Mouse (Mus musculus) hindbrain, embryonic 15.5 days (tissue): ENCODE data around the gene Cybrd1. TPM values are rescaled to one million over a fixed set of nuclear protein-coding genes. Genes with fewer than 3 reads are reported as not detected.

Experiments used
- ATAC-seq: fragments of 200-750 bp; cut with Nextera tagmentation; 2 replicates; pipeline ENCODE4 v1.8.0; 2017; ENCODE audit warnings: low read depth, moderate number of reproducible peaks, moderate TSS enrichment; ENCODE audit not compliant: low FRiP score
- H3K27ac ChIP-seq: fragments of 300-500 bp; sonication (generic); replicated peaks from 2 replicates; pipeline ENCODE4 v1.5.1; 2015; ENCODE audit warnings: mild to moderate bottlenecking, inconsistent platforms
- H3K27me3 ChIP-seq: fragments of 300-500 bp; sonication (generic); 2 replicates; pipeline ENCODE4 v1.6.1; 2015; ENCODE audit warnings: control low read depth, inconsistent platforms
- H3K36me3 ChIP-seq: fragments of 300-500 bp; sonication (generic); 2 replicates; pipeline ENCODE4 v1.6.1; 2015; ENCODE audit warnings: control low read depth, inconsistent platforms
- H3K4me1 ChIP-seq: fragments of 300-500 bp; sonication (generic); replicated peaks from 2 replicates; pipeline ENCODE4 v1.6.1; 2015; ENCODE audit warnings: control low read depth, inconsistent platforms
- H3K4me2 ChIP-seq: fragments of 300-500 bp; sonication (generic); 2 replicates; pipeline ENCODE4 v1.6.1; 2015; ENCODE audit warnings: moderate library complexity, mild to moderate bottlenecking, inconsistent platforms
- H3K4me3 ChIP-seq: fragments of 300-500 bp; sonication (generic); 2 replicates; pipeline ENCODE4 v1.5.1; 2015; ENCODE audit warnings: mild to moderate bottlenecking, inconsistent platforms
- H3K9ac ChIP-seq: fragments of 300-500 bp; sonication (generic); 2 replicates; pipeline ENCODE4 v1.6.1; 2015; ENCODE audit warnings: inconsistent platforms
- H3K9me3 ChIP-seq: fragments of 300-500 bp; sonication (generic); 2 replicates; pipeline ENCODE4 v1.6.1; 2016; ENCODE audit warnings: control low read depth, inconsistent platforms
- WGBS: fragments of 180-500 bp; shearing (Covaris S2); methylation state at CpG from one replicate; pipeline ENCODE4 v1.1.7; 2015; 5-methylcytosine and 5-hydroxymethylcytosine counted together
- polyA plus RNA-seq: library from polyadenylated mRNA; unstranded; fragments of >200 nt; fragmentation: Nextera tagmentation; extraction: Ambion mirVana; gene quantifications from 2 replicates; pipeline ENCODE4 v1.2.1, GENCODE M21; 2015

Cybrd1 gene
- polyA plus RNA-seq, 1 experiment from 2014 or later: 5.9 TPM

- 63% methylated on average over 3 of the region's 3 CpGs for WGBS
- Histone ChIP-seq H3K4me1 (no peaks in the 10 kb centered on the region), H3K27me3 (no peaks in the 10 kb centered on the region), H3K4me2 (no peak overlapping the region), H3K4me3 (no peak overlapping the region), H3K9ac (no peak overlapping the region), H3K9me3 (no peaks in the 10 kb centered on the region), H3K27ac (no peak overlapping the region), H3K36me3 (peaks cover 5% of the 10 kb centered on the region; the same call in 1 of the 2 replicates)
- no peak for ATAC-seq
Measured at GRCm38 (mm10) chr2:71104696-71105095, 13.0 kb upstream of the Cybrd1 start.

GRCm38 (mm10) chr2:71105469-71106215, 12.1 kb upstream of the Cybrd1 start:
- ATAC-seq: no peak

GRCm38 (mm10) chr2:71107225-71107624, 10.5 kb upstream of the Cybrd1 start:
- Histone ChIP-seq H3K9me3 (no peaks in the 10 kb centered on the region), H3K27me3 (no peaks in the 10 kb centered on the region), H3K9ac (no peak overlapping the region), H3K4me1 (no peaks in the 10 kb centered on the region), H3K4me3 (no peak overlapping the region), H3K36me3 (no peaks in the 10 kb centered on the region), H3K4me2 (no peak overlapping the region), H3K27ac (no peak overlapping the region)
- no peak for ATAC-seq
- 83% methylated on average over 2 of the region's 2 CpGs for WGBS

More at GRCm38 (mm10) chr2:71105469-71106215, 12.1 kb upstream of the Cybrd1 start:
- Histone ChIP-seq H3K4me1 (no peaks in the 10 kb centered on the region), H3K9me3 (no peaks in the 10 kb centered on the region), H3K36me3 (peaks cover 3% of the 10 kb centered on the region; the same call in 1 of the 2 replicates), H3K4me3 (no peak overlapping the region), H3K27ac (no peak overlapping the region), H3K27me3 (no peaks in the 10 kb centered on the region), H3K4me2 (no peak overlapping the region), H3K9ac (no peak overlapping the region)
- 82% methylated on average over 14 of the region's 14 CpGs for WGBS

GRCm38 (mm10) chr2:71108541-71108940, 9.2 kb upstream of the Cybrd1 start:
- Histone ChIP-seq H3K36me3 (no peaks in the 10 kb centered on the region), H3K4me2 (no peak overlapping the region), H3K27ac (no peak overlapping the region), H3K9me3 (no peaks in the 10 kb centered on the region), H3K9ac (no peak overlapping the region), H3K4me3 (no peak overlapping the region), H3K4me1 (no peaks in the 10 kb centered on the region), H3K27me3 (no peaks in the 10 kb centered on the region)
- 79% methylated on average over 3 of the region's 3 CpGs for WGBS
- ATAC-seq: no peak

GRCm38 (mm10) chr2:71113489-71114171, 4.1 kb upstream of the Cybrd1 start:
- Histone ChIP-seq H3K9me3 (no peaks in the 10 kb centered on the region), H3K4me1 (peaks cover 12% of the 10 kb centered on the region), H3K27me3 (0 out of 2 replicates have a peak, but pooled peaks cover 7% of the 10 kb centered on the region), H3K4me2 (no peak overlapping the region), H3K9ac (no peak overlapping the region), H3K27ac (no peak overlapping the region), H3K36me3 (no peaks in the 10 kb centered on the region), H3K4me3 (no peak overlapping the region)
- 84% methylated on average over 5 of the region's 6 CpGs for WGBS
- no peak for ATAC-seq

GRCm38 (mm10) chr2:71116151-71116550, 1.6 kb upstream of the Cybrd1 start:
- no peak for ATAC-seq
- peaks cover 12% of the 10 kb centered on the region for H3K4me1 ChIP-seq
- no peaks in the 10 kb centered on the region for H3K9me3 ChIP-seq
- H3K27ac ChIP-seq: no peak overlapping the region
- H3K4me3 ChIP-seq: no peak overlapping the region
- H3K4me2 ChIP-seq: no peak overlapping the region
- WGBS: 98% methylated on average over 4 of the region's 4 CpGs
- H3K9ac ChIP-seq: no peak overlapping the region
- H3K27me3 ChIP-seq: 0 out of 2 replicates have a peak, but pooled peaks cover 7% of the 10 kb centered on the region
- no peaks in the 10 kb centered on the region for H3K36me3 ChIP-seq

GRCm38 (mm10) chr2:71120844-71121243, 3.1 kb downstream of the Cybrd1 start:
- no peak for ATAC-seq
- Histone ChIP-seq H3K4me3 (no peak overlapping the region), H3K4me1 (peaks cover 14% of the 10 kb centered on the region), H3K9me3 (no peaks in the 10 kb centered on the region), H3K27ac (peak overlapping the region; percentile 7), H3K27me3 (0 out of 2 replicates have a peak, but pooled peaks cover 7% of the 10 kb centered on the region), H3K4me2 (no peak overlapping the region), H3K9ac (no peak overlapping the region), H3K36me3 (no peaks in the 10 kb centered on the region)
- 77% methylated on average over 10 of the region's 10 CpGs for WGBS

GRCm38 (mm10) chr2:71121406-71121805, 3.7 kb downstream of the Cybrd1 start:
- H3K4me3 ChIP-seq: no peak overlapping the region
- no peak overlapping the region for H3K9ac ChIP-seq
- WGBS: 11% methylated on average over 5 of the region's 5 CpGs
- peaks cover 14% of the 10 kb centered on the region for H3K4me1 ChIP-seq
- no peak overlapping the region for H3K4me2 ChIP-seq
- no peaks in the 10 kb centered on the region for H3K36me3 ChIP-seq
- 0 out of 2 replicates have a peak, but pooled peaks cover 7% of the 10 kb centered on the region for H3K27me3 ChIP-seq
- no peaks in the 10 kb centered on the region for H3K9me3 ChIP-seq
- no peak for ATAC-seq
- peak overlapping the region; percentile 7; the same call in 1 of the 2 replicates for H3K27ac ChIP-seq

- H3K27ac ChIP-seq: peak overlapping the region; percentile 65
Measured at GRCm38 (mm10) chr2:71122268-71123029, 4.7 kb downstream of the Cybrd1 start.

GRCm38 (mm10) chr2:71123591-71123990, 5.9 kb downstream of the Cybrd1 start:
- ATAC-seq: peak; percentile 75
- H3K27me3 ChIP-seq: no peaks in the 10 kb centered on the region
- WGBS: 54% methylated on average over 2 of the region's 2 CpGs
- 0 out of 2 replicates have a peak, but pooled peaks cover 3% of the 10 kb centered on the region for H3K4me1 ChIP-seq
- H3K4me3 ChIP-seq: no peak overlapping the region
- H3K9me3 ChIP-seq: no peaks in the 10 kb centered on the region
- H3K27ac ChIP-seq: no peak overlapping the region
- H3K36me3 ChIP-seq: no peaks in the 10 kb centered on the region
- H3K9ac ChIP-seq: no peak overlapping the region
- H3K4me2 ChIP-seq: no peak overlapping the region

More at GRCm38 (mm10) chr2:71122268-71123029, 4.7 kb downstream of the Cybrd1 start:
- Histone ChIP-seq H3K4me3 (no peak overlapping the region), H3K36me3 (no peaks in the 10 kb centered on the region), H3K27me3 (0 out of 2 replicates have a peak, but pooled peaks cover 1% of the 10 kb centered on the region), H3K9me3 (no peaks in the 10 kb centered on the region), H3K9ac (no peak overlapping the region), H3K4me1 (peaks cover 14% of the 10 kb centered on the region), H3K4me2 (no peak overlapping the region)
- no peak for ATAC-seq
- WGBS: 56% methylated on average over 13 of the region's 13 CpGs

- Histone ChIP-seq H3K27ac (no peak overlapping the region), H3K36me3 (no peaks in the 10 kb centered on the region), H3K4me3 (no peak overlapping the region), H3K27me3 (no peaks in the 10 kb centered on the region), H3K9ac (no peak overlapping the region), H3K4me2 (no peak overlapping the region), H3K4me1 (no peaks in the 10 kb centered on the region), H3K9me3 (no peaks in the 10 kb centered on the region)
- ATAC-seq: no peak
- 85% methylated on average over 10 of the region's 10 CpGs for WGBS
Measured at GRCm38 (mm10) chr2:71127779-71128534, 10.2 kb downstream of the Cybrd1 start.
